Mouse (Mus musculus) monocyte, adult 5-6 weeks (primary cell): Measurements from ENCODE around the gene Bphl. TPM values are rescaled to one million over a fixed set of nuclear protein-coding genes. Genes with fewer than 3 reads are reported as not detected.

Experiments
- ATAC-seq: fragments of 153-309, 156-312 bp; replicated peaks from 2 replicates; pipeline ENCODE4 v1.8.0; 2017; ENCODE audit warnings: mild to moderate bottlenecking; ENCODE audit not compliant: low TSS enrichment, insufficient number of reproducible peaks, severe bottlenecking, poor library complexity, low FRiP score
- total RNA-seq: library from RNA; stranded (forward); fragments of 200-1000, 200-491, 200-594 nt; gene quantifications from 3 replicates; pipeline ENCODE4 v1.2.3, GENCODE M21; 2017

The Bphl gene
- total RNA-seq = 3.4 to 10.3 TPM (median 10.2 TPM) in 3 replicates

DNA sequence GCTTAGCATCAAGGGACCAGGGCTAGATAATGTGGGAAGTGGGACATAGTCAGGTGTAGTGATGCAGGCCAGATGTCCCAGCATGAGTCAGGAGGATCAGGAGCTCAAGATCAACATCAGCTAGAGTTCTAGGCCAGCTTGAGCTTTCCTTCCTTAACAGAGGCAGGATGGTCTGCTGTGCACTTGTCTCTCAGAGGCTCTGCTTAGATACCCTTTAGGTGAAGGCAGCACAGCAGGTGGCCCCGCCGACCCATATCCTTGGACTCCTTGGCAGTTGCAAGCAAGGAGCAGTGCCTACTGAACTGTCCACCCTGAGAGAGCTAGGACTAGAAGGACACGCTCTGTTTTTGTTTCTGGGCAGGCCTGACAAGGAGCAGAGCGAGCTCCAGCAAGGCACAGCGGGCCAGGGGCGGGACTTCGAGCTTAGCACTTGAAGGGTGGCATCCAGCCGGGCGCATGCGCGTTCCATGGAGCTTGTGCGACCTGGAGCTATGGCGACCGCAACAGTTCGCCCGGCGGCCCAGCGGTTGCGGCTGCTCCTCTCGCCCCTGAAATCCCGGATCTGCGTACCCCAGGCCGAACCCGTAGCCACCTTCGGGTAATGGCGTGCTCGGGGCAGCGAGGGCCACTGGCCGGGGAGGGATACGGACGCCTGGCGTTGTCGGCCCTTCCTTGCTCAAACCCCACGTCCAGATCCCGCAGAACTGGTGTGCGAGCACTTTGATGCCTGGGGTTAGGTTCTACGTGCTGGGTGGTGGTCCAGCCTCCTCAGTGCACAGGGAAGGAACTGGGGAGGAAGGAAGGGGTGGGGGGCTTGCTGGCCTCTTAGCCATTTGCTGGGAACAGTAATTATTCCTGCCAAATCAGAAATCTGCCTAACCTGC lies at the start of gene Bphl:
Gene Bphl (plus strand): TSS at position 426 of the 884 bp plus-strand sequence.
- ATAC-seq = peak; percentile 84

GRCm38 (mm10) chr13:33989625-33990024 lies 47.8 kb upstream of the Bphl start:
- no peak for ATAC-seq

DNA sequence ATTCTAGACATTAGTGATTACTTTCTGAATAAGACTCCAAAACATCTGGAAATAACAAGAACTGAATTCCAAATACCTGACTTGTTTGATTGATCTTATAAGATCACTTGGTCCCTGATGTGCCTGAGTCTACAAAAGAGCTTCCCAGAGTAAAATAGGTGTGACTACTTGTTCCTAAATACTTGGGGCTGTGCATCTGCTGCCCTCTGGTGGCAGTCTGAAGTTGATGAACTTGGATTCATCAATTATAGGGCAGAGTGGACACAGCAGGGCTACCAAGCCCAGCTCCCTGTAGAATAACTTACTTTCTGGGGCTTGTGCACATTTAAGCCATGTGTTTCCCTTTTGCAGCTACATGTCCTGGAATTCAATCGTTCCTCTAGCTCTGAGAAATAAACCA lies 42.2 kb upstream of the Bphl start:
- peak; percentile 84 for ATAC-seq

DNA sequence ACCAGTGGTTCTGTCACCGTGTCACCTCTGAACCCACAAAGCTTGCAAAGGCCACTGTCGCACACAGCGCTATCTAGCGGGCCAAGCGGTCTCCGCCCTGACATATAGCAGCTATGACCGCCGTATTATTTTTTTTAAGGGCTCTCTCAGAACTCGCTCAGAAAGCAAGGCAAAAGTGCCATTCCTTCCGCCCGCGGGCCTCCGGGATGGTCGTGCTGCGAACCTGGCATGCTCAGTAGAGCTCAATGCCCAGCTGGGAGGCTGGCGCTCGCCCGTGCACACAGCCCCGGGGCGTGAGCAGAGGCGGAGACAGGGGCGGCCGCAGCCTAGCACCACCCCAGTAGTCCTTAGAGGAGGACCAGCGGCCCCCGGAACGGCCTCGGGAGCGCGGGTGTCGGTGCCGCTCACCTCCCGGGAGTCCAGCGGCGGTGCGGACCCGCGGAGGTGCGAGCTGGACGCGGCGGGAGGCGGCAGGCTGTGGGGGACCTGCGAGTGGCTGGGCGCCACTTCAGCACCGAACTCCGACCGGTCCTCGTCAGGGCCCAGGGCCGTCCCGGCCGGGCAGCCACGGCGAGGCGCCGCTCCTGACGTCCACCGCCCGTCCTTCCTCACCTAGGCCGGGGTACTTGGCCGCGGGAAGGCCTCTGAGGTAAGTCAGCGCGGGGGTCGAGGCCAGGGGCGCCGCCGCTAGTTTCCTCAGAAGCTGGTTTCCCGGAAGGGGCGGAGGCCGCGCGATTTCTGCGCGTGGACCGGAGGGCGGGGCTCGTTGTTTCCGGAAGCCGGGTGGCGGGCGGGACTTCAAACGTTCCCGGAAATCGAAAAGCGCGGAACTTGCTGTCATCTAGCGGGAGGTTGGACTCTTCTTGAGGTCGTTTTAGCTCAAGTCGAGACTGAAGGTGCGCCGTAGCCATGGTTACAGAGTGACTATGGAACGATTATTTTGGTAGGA lies 35.1 kb upstream of the Bphl start, which contains the start of the genes Ripk1 and Serpinb6a:
Gene Ripk1 (plus strand): TSS at position 306 of the 949 bp plus-strand sequence.
Gene Serpinb6a (minus strand): TSS at position 737 of the 949 bp plus-strand sequence.
- ATAC-seq = peak; percentile 82

- 0 out of 2 replicates have a peak, but pooled peaks have one; percentile 9 for ATAC-seq
Measured at GRCm38 (mm10) chr13:34003058-34003457, 34.3 kb upstream of the Bphl start.

DNA sequence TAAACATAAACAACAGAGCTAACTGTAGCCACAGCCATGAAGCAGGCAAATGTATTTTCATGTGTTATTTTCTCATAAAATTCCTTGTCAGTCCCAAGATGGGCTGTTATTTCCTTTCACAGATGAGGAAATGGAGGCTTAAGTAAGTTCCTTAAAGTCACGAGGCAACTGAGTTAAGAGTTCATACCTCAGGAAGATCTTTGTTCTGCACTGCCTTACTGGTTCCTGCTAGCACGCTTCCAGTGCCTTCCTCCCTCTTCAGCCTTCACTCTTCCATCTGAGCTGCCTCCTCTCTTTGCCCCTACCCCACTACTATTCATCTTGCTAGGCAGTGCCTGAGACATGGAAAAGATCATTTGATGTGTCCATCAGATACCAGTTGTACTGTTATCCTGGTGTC lies 30.2 kb upstream of the Bphl start:
- ATAC-seq = 0 out of 2 replicates have a peak, but pooled peaks have one; percentile 18

DNA sequence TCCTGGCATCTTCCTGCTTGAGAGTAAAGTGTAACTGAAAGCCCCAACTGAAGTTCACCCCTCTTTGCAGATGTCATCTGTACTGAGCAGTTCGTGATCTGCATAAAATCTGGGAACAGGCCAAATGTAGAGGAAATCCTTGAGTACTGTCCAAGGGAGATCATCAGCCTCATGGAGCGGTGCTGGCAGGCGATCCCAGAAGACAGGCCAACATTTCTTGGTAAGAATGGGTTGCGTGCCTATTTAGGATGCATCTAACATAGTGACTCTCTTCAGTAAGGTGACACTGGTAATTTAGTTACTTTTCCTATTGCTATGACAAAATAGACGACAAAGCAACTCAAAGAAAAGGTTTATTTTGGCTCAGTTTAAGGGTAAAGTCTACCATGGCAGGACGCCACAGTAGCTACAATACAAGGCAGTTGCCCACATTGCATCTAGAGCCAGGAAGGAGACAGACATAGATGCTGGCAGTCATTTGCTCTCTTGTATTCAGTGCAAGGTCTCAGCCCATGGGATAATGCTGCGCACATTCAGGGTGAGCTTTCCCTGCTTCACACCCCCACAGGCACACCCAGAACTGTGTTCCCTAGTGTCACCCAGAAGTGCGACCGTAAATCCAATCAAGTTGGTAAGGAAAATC lies 20.3 kb upstream of the Bphl start:
- no peak for ATAC-seq

DNA sequence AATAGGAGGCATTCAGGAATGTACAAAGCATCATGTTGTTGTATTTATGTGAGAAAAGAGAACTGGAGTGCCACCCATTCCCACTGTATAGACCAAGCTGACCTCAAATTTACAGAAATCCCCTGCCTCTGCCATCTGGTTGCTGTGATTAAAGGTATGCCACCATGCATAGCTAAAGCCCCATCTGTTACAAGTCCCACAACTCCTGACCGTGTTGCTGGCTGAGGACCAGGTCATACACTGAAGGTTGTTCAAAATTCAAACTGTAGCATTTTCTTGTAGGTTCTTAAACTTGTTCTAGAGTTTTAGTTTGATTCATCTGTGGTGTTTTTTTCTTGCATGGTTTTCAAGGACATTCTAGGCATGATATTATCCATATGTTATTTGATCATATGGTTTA lies 18.9 kb upstream of the Bphl start:
- ATAC-seq = no peak

- no peak for ATAC-seq
Measured at GRCm38 (mm10) chr13:34021998-34022397, 15.4 kb upstream of the Bphl start.

- no peak for ATAC-seq
Measured at GRCm38 (mm10) chr13:34032041-34032440, 5.4 kb upstream of the Bphl start.

DNA sequence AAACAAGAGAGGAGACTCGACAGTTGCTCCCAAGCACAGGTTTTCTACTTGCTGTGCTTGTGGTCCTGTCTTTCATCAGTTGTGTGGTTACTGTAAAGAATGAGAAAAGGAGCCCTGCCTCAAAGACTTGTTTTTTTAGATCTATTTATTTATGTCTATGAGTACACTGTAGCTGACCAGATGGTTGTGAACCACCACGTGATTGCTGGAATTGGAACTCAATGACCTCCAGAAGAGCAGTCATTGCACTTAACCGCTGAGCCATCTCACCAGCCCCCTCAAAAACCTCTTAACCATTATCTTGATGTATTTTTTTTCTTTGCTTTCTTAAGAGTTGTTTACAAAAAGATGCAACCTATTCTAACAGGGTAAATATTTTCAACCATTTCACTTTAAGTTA lies 2.0 kb upstream of the Bphl start:
- ATAC-seq = no peak

GRCm38 (mm10) chr13:34036726-34037125 lies 671 bp upstream of the Bphl start:
- no peak for ATAC-seq

DNA sequence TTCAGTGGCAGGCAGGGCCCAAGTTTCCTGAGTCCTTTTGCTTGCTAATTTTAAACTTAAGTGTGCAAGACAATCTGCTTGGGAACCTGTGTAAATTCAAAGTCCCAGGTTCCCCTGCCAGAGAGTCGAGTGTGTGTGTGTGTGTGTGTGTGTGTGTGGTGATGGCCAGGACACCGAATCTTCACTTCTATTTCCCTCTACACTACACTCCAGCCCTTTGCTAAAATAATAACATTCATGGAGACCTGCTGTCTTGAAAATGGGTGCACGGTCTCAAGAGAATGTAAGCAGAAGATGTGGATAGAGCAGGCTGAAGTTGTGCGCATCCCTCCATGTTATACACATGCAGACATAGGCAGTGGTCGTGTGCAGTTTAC lies 647 bp downstream of the Bphl start:
- ATAC-seq = no peak

DNA sequence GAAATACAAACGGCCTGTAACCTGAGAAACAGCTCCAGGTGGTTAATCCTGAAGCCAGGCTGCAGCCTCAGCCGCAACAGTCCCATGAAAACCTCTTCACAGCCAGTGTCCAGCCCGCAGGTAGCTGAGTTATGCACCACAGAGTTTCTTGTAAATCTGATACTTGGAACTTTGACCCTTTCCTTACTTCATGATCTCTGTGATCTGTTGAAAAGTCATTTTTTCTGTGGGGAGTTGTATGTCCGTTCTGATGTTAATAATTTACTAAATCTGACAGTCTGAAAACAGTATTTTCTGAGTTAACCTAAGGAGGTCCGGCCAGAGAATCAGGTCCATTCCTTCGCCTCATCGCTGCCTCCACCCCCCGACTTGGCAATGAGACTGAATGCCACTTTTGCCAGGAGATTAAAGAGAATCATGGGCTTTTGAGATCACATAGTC lies 1.5 kb downstream of the Bphl start:
- ATAC-seq = no peak

DNA sequence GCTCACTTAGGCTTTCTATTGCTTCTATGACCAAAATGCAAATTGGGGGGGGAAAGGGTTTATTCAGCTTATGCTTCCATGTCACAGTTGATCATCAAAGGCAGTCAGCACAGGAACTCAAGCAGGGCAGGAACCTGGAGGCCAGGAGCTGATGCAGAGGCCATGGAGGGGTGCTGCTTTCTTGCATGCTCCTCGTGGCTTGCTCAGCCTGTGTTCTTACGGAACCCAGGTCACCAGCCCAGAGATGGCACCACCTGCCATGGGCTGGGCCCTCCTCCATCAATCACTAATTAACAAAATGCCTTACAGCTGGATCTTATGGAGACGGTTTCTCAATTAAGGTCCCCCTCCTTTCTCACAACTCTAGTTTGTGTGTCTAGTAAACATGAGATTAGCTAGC lies 2.7 kb downstream of the Bphl start:
- ATAC-seq = no peak

DNA sequence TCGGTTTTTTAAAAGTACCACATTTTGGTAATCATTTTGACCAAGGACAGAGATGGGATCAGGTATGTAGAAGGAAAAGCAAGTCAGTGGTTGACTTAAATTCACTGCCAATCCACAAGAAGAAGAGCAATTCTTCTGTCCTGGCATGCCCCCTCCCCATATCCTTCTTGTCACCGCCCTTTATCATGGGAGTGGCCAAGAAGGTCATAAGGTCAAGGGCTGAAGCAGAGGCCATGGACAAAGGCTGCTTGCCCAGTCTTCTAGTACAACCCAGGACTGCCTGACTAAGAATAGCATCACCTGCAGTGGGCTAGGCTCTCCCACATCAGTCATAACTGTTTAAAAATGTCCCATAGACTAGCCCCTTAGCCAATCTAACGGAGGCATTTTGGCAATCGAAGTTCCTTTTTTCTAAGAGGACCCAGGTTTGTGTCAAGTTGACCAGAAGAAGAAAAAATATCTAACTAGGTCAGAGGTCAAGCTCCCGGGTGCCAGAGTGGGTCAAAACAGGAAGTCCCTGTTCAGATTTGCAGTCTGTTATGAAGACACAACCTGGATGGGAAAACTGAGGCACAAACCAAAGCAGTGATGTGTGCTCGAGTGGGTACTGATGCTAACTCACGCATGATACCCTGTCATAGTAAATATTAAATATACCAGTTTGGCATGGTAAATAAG lies 6.5 kb downstream of the Bphl start:
- ATAC-seq = no peak; the same call in 1 of the 2 replicates

DNA sequence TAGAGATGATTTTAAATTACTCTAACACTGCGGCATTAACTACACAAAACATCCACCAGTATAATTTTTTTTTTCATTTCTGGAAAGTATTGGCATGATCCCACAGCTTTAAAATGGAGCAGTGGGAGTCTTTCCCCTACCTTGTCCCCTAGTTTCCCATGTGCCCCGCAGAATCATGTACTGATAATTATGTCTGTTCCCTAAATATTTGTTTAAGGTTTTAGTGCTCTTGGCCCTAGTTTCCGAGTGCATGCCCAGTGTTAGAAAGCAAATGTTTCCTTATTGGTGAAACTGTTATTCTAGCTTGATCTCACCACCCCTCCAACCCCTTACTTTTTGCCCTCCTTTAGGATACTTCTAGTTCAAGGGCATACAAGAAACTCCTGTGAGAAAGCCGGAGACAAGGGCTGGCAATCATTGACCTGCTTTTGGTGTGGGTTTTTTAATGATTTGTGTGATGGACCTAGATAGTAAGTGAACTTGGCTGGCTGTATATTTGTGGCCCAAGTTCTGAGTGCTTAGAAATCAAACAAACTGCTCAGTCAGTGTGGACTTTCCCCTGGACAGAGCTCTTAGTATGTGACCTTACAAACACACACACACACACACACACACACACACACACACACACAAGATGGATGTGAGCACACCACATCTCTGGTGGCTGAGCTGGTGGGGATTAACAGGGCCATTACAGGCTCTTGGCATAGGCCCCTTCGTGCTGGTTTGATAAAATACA lies 8.3 kb downstream of the Bphl start:
- ATAC-seq = no peak
